Mouse (Mus musculus) layer of hippocampus, adult 9-11 months (tissue): ENCODE measurements at regions not wholly inside any gene's neighbourhood (a gene's known extent, or its start where the extent isn't known, plus 50 kb on each side); places are given as distances from the start of the nearest gene placed in this dataset.

Source experiments
- DNase-seq: peaks from one replicate; pipeline ENCODE4 v3.0.0; 2022

DNA sequence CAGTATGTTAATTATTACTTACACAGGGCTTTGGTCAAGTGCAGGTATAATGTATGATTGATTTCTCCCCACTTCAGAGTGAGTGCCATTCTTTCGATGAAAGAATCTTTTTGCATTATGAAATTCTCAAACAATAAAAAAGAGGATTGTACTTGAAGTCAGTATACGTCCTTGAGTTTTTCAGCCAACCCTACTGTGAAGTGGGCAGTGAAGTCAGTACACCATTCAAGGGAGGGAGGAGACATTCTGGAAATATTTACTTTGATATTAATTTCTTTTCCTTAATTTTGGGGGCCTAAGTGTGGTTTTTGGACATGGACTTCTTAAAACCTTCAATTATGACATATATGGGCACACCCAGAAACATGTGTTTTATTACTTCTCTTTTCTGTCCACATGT lies 586.2 kb upstream of the Nrsn1 start:
- DNase-seq, result no peak

DNA sequence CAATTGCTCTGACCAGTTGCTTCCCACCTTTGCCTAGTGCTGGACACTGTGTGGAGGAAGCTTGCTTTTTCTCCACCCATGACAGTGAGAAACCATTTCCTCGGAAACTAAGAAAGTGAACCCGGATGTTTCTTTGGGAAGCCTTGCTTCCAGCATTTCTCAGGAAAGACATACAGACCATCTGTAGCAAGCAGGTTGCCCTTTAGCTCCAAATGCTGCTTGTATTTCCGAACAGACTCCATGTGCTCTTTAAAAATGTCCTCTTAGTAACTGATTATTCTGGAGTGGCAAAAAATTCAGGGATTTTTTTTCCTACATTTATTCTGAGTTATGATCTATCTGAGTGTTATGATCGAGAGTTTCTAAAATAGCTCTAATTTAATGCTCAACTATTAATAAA lies 577.9 kb upstream of the Nrsn1 start:
- DNase-seq, result peak; percentile 23

DNA sequence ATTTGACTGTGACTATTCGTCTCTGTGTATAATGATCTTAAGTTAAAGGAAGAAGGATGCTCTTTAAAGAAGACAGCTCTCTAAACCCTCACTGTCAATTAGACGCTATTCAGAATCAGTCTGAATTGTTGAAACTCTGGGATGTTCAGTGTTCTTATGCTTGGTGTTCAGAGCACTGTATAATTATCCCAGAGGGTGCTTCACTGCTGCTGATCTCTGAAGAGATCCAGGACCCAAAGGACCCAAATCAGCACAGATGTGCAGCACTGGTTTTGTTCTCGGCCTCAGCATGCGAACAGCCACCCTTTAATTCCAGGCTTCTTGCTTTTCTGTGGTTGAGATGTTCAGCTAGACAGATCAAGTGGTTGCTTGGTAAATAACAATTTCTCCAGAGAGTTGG lies 567.9 kb upstream of the Nrsn1 start:
- no peak for DNase-seq

DNA sequence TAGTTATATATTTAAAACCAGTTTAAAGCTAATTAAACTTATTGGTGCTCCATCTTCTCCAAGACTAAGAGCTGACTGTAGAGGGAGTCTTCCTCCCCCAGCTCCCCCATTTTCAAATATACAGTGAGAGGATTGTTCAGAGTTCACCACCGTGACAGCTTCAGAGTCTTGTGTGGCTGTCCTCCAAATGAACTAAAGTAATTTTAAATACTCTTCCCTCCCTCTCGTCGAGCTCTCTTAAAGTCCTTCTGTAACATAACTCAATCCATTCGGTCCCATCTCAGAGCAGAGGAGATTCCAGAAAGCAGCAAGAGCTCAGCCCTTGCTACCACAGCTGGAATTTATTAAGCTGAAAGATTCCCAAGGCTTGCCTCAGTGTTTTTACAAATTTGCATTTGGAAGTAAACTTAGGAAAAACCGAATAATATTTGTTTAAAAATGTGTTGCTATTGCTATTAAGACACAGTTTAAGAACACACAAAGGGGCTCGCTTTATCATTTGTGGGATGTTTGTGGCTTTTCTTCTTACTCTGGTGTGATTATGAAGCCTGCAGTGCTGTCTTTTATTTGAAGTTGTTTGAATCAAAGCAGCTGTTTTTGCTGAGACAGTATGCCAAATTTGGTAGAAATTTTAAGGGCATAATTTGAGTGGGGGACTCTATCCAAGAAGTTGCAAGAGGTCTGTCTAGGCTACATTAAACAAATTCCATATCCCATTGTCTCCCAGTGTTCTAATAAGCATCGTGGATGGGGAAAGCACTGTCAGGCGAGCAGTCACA lies 559.0 kb upstream of the Nrsn1 start:
- DNase-seq, result no peak

DNA sequence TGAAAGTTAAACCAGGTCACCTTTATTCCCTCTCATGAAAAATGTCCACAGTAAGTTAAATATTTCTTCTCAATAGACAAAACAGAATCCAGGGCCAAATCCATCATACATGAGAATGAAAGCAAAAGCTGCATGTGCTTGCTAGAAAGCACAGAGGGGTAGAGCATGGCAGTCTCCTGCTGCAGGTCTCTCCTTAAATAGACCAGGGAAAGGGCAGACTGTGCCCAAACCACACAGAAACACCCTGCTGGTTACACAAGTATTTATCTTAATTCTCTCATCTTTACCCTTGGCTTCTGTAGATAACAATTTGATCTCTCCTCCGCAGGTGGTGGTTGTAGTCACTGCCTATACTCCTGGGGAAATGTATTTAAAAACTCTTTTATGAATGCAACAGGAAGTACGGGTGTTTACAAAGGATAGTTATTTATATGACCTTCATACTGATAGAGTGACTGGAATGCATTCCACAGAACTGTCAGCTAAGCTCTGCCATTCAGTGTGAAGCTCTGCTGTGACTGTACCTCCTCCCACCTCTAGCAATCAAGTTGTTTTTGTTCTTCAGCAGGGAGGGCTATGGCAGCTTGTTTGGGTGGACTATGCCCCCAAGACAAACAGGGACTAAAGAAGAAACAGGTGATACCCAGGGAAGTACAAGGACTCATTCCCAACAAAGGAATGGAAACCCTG lies 538.4 kb upstream of the Nrsn1 start:
- DNase-seq, result no peak

DNA sequence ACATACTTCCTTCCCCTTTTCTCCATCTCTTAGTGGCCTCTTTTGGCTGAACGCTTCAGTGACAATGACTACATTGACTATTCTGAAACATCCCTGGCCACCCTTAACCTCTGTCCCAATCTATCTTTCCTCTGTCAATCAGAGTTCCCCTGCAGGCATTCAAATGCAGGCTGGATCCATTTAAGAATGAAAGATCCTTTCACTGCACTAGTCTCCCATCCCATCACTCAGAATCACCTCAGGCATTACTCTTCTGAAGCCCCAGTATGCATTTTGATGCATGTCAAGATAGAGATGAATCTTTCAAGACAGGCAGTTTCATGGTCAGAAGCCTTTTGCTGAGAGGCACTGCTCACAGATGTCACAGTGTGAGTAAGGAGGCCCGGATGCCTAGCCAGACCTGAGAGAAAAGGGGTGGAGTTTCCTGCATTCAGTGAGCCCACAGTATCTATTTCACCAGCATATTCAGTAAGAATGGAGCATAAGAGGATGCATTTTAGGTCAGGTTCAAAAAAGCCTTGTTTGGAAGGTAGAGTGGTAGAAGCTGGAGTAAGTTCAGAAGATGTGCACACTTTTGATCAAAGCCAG lies 523.0 kb upstream of the Nrsn1 start:
- DNase-seq, result no peak

DNA sequence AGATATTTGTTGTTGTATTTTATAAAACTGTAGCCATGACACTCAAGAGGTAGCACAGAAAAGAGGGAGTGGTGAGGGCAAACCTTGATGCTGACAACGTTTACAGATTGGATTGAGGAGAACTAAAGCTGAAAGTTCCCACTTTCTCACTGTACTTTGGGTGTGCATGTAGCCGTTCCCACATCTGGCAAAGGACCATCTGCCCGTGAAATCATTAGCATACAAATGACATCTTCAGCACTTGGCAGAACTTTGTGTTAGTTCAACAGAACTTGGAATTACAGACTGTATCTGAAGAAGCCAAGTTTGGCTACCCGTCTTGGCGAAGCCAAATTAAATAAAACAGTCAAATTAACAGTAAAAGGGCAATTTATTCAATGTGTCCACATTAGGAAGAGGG lies 510.9 kb upstream of the Nrsn1 start:
- DNase-seq, result peak; percentile 4

DNA sequence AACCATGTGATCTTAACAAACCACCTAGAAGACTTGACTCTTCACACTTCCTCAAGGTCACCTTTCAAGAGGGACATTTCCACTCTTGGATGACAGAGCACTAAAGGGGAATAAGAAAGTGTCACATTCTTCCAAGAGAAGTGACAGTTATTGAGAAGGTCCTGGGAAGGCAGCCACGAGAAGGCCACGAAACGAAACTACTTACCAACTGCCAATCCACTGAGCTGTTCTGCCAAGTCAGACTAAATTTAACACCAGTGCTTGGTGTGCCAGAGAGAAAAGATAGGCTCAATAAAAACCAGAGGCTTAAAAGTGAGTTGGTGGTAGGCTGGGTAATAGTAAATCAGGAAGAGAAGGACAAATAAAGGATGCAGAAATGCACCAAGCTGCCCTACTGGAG lies 507.4 kb upstream of the Nrsn1 start:
- peak; percentile 6 for DNase-seq

DNA sequence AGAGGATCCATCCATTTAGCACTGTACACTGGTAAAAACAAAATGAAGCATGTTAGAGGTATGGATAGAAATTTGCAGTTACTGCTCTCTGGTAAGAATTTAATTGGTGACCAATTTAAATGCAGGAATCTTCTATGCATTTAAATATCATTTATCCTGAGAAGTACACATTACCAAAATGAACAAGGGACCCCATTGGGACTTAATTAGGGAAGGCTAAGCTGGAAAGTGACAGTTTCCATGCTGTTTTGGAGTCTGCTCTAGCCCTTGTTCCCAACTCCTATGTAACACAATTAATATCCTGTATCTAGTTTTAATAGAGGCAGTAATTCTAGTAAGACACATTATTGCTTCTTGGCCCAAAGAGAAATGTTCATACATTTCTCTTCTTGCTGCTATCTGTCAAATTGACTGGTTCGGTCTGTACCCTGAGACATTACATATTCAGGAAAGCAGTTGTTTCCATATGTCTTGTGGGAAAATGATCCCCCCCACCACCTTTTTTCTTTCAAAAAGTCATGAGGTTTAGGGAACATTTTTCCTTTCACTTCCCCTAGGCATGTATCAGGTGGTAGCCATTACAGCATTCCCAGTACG lies 504.4 kb upstream of the Nrsn1 start:
- no peak for DNase-seq

DNA sequence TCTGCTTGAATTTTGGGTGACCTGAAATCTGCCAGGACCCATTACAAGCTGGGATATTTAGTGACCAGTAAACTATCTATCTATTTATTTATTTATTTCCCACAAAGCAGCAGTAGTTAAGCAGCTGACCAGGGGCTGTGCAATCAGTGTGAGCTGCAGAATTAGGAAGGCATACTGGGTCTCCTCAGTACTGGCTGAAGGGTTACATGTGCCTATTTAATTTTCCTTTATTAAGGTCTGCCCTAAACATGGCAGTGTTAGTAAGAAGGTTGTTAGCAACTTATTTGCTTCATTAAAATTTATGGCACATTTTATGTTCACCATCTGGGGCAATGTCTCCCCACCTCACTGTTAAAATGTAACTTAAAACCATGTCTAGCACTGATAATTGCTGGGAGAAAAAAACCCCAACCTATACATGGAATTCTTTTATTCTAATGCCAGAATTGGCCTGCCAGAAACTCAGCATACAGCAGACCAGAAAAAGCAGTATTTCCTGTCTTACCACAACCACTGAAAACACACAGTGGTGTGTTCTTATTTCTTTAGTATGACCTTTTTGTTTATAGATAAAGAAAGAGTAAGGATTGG lies 484.3 kb upstream of the Nrsn1 start:
- no peak for DNase-seq

DNA sequence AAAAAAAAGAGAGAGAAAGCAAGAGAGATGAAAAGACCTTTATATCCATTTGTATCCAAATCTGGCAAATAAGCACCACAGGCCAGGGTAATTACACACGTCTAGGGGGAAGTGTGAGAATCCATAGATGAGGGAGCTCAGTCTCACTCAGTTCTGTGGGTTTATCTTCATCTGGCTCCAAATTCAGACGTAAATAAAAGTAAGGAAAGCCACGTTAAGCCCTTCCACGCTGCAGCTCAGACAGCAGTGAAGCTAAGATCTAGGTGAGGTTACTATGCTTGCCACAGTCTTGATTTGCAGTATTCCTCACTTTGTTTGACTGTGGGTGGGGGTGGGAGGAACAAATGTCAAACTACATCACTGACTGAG lies 481.1 kb upstream of the Nrsn1 start:
- no peak for DNase-seq

DNA sequence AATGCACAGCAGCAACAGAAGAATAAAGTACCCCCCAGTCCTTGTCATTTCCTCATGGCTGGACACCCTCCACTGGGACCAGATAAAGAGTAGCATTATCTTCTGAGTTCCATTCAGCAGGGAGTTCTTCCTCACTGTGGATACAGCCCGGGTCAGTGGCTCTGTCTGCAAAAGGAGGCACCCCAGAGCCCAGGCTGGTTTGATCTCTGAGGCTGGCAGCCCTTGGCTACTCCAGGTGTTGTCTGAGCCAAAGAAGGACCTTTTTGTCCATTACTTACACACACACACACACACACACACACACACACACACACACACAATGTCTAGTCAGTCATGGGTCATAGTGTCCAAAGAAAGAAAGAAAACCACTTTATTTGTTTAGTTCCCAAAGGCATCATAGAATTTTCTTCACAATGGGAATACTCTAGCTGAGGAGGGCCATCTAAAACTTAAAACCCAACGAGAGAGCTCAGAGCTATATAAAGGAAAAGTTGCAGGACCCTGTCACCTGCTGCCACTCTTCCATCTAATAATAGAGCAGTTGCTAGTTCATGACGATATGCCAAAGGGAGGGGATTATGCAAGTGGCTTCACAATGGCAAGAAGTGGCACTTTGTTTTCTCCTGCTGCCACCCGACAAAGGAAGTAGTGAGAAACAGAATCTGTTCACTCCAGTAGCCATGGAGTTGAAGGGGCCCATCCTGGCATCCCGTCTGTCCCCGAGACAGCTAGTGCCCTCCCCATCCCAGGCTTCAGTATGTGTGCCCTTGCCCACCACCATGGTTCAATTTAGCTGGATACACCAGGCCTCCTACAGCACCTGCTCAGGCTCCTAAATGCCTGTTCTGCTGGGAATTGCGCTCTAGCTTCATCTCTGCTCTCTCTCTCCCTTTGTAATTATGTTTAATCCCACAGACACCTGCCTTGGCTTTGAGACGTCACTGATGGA lies 480.4 kb upstream of the Nrsn1 start:
- no peak for DNase-seq

DNA sequence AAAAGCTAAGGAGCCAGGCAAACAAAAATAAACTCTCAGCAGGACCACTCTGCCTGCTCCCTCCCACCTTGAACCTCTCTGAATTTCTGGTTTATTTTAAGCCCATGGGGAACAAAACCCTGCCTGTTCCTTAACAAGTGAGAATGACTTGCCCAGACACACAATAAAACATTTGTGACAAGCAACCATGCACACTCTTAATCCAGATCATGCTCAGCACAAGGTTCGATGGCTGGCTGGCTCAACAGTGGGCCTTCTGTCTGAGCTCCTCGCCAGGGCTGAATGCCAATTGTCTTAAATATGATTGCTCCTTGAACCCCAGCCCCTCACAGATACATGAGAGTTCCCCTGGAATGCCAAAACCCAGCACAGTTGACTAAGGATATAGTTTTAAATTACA lies 468.3 kb upstream of the Nrsn1 start:
- peak; percentile 16 for DNase-seq

DNA sequence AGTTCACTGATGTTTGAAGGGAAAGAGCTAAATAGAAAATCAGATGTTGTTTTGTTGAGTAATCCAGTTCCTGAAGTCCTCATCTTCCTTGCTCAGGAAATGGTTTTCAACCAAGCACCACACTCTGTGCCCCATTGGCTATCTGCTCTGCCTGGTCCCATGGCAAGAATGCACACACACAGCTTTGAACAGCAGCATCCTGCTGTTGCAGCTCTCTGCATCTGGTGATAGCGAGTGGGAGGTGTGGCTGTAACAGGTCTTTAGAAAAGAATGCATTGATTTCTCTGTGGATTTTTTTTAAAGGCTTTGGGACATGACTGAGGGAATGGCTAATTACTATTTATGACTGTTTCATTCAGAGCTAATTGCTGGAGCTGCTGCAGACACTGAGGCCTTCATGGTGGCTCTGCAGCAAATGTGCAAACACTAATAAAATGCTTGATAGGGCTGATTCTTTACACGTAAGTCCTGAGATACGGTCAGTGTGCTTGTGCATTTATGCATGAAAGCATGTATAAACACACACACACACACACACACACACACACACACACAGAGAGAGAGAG lies 459.1 kb upstream of the Nrsn1 start:
- no peak for DNase-seq

DNA sequence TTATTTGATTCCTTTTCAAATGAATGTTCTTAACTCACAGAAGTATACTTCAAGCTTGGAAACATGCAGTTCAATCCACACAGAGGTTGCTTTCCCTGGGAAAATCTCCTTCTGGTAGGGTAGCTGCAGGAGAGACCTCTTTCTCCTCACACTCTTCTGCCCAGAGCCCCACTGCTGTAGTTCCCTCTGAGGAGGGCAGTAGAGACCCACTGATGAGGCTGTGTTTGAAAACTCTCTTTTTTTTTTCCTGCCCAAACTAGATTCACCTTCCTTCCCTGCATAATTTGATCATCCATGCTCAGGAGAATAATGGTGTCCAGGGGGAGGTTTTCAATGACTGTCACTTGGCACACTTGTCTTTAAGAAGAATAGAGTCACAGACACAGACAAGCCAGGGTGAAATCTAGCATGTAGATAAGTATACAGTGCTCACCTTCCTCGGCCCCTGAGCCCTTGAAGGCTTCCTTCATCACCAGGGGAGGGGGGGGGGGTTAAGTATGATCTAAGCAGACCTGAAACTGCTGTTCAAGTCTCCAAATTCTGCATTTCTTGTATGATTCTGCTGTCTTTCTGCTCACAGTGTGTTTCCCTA lies 457.3 kb upstream of the Nrsn1 start:
- DNase-seq, result no peak

DNA sequence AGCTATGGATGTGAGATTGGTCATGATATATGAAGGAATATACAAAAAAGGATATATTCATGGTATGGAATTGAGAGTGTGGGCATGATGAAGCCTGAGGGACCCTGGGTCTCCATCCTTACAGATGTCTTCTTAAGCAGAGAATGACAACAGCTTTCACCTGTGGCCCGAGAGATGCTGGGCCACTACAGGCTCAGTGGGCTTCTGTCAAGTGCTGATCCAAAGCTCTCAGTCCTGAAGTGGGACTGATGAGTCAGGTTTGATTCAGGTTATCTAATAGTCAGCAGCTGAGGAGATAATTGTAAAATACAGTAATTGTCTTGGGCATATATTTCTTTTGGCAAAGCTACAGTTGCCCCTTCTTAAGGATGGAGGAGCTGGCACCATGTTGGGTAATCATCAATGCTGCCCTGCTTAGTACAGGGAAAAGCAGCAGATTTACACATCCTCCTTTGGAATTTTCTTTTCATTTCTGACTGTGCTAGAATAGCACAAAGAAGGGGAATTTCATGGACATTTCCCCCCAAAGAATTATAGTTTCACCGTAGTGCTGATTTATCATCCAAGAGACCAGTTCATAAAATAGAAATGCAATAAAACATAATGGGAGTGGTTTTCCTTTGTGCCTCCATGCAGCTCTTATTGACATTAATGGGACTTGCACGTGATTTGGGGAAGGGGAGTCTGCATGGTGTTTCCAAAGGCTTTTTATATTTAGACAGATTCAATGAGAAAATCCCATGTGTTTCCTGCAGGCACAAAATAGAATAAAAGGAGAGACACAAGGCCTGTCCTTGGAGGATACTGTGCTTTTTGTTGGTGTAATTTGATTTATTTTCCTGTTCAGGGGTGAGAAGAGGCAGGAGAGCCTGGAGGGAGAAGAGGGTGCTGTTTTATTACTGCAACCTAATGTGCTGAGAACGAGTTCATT lies 452.6 kb upstream of the Nrsn1 start:
- no peak for DNase-seq

DNA sequence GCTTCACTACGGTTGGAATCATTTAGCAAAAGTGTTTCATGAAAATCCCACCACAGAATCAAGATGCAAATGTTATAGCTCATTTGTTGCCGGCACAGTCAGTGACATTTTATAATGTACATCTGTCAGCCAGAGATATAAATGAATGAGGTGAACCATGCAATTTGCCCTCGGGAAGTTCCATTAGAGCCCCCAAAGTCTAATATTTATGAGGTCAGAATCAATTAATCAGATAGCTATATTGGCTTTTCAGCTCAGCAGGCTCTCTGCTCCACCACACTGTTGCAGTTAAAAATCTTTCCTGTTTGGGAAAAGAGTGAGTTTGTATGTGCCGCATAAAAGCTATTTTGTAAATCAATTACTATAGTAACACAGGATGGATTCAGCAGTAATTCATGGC lies 430.7 kb upstream of the Nrsn1 start:
- no peak for DNase-seq

DNA sequence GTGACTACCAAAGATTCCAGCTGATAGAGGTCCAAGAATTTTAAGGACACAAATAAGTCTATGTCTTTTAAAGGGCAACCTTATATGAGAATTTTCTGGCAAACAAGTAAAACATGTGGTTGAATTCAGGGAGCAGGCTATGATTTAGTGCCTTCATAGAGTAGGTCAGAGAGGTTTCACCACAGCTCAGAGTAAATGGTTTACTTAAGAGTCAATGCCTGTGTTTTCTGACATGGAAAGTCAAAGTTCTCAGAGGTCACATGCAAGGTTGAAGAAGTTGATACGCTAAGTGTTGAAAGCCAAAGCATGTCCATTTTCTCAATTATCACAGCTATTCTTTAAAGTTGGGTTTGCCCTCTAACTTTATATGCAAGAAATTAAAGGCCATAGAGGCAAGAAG lies 425.7 kb upstream of the Nrsn1 start:
- no peak for DNase-seq

DNA sequence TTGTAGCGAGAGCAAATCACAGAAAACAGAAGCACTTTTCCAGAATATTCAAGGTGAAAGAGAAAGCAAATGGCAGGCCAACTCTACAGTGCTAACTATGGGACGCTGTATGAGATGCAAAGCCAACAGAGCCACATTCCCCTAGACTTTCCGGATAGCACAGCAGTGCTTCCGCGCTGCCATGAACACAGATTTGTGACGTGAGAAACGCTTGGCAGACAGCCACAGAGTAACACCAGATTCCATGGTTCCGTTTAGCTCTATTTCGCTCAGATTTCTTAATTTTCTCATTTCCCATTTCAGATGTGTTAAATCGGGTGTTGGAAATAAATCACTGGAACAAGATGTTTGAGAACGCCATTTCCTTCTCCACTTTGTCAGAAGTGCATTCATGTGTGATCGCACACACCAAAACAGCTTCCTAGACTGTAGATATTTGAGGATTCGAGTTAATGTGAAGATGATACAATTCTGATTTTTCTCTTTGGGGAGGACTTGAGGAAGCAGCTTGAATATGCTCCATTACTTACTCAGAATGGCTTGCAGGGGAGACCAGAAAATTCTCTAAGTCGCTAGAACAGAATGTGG lies 424.8 kb upstream of the Nrsn1 start:
- DNase-seq, result peak; percentile 36

DNA sequence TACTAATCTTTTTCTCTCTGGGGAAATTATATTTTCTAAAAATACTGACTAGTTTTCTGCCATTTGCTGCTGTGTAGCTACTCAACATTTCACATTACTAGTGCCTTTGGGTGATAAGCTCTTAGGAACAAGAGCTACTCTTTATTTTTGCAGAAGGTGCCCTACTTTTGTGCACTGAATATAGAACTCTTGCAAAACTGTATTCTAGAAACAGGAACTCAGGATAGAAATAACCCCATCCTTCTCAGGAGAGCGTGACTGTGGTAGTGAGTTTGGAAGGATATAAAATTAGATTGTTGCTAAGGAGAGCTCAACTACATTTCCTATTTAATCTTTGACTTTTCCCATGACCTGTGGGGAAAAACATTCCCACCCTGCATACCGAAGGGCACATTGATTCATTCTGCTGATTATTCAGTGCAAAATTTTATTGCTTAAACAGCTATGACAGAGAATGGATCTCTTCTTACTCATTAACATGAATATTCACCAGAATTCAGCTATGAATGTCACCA lies 408.0 kb upstream of the Nrsn1 start:
- peak; percentile 18 for DNase-seq
